Mouse (Mus musculus): ENCODE results near the gene Rerg. TPM values are rescaled to one million over a fixed set of nuclear protein-coding genes. Genes with fewer than 3 reads are reported as not detected.

Rerg gene
- polyA plus RNA-seq, 1 experiment = not detected

GRCm38 (mm10) chr6:137098232-137099191, 71.8 kb downstream of the Rerg start:
- H3K4me3 ChIP-seq (ENCODE audit: insufficient read depth, low read length) = no peak overlapping the region
- no peak overlapping the region for H3K27ac ChIP-seq (ENCODE audit: insufficient read depth, low read depth, low read length)
- TF ChIP-seq CTCF (IDR thresholded peaks at IDR 0.05; ENCODE audit: low read depth, low read length) (no peak), POLR2A (IDR thresholded peaks at IDR 0.05; ENCODE audit: borderline replicate concordance, low read depth, low read length) (no peak)
- no peaks in the 10 kb centered on the region for H3K4me1 ChIP-seq (ENCODE audit: control insufficient read depth, insufficient read depth, low read length)

GRCm38 (mm10) chr6:137094475-137094874, 75.8 kb downstream of the Rerg start:
- H3K4me1 ChIP-seq (ENCODE audit: control insufficient read depth, insufficient read depth, low read length) = no peaks in the 10 kb centered on the region
- TF ChIP-seq CTCF (IDR thresholded peaks at IDR 0.05; ENCODE audit: low read depth, low read length) = no peak
- TF ChIP-seq POLR2A (IDR thresholded peaks at IDR 0.05; ENCODE audit: borderline replicate concordance, low read depth, low read length) = no peak
- no peak overlapping the region for H3K27ac ChIP-seq (ENCODE audit: insufficient read depth, low read depth, low read length)

DNA sequence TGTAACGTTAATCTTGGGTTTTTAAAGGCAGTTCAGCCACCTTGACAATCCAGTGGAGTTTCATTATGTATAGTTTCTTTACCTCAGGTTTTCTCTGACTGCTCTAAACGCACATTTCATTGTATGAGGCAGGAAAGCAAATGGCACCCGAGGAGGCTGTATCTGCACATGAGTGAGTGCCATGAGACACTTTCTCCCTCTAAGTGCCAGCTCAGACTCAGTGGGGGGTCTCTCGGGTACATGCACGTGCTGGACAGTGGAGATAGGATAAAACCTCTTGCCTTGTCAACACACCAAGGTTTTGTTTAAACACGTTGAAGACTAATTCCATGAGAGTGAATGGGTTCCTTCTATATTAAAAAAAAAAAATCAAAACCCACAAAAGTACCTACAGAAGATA, 81.8 kb downstream of the Rerg start:
- TF ChIP-seq CTCF (IDR thresholded peaks at IDR 0.05; ENCODE audit: low read depth, low read length) (no peak), POLR2A (IDR thresholded peaks at IDR 0.05; ENCODE audit: borderline replicate concordance, low read depth, low read length) (no peak)
- Histone ChIP-seq H3K27ac (ENCODE audit: insufficient read depth, low read depth, low read length) (no peak overlapping the region), H3K4me3 (ENCODE audit: insufficient read depth, low read length) (no peak overlapping the region), H3K4me1 (ENCODE audit: control insufficient read depth, insufficient read depth, low read length) (no peaks in the 10 kb centered on the region)

More at GRCm38 (mm10) chr6:137094475-137094874, 75.8 kb downstream of the Rerg start:
- H3K4me3 ChIP-seq (ENCODE audit: insufficient read depth, low read length) = no peak overlapping the region

- no peaks in the 10 kb centered on the region for H3K4me1 ChIP-seq (ENCODE audit: control insufficient read depth, insufficient read depth, low read length)
- no peak overlapping the region for H3K4me3 ChIP-seq (ENCODE audit: insufficient read depth, low read length)
- TF ChIP-seq CTCF (IDR thresholded peaks at IDR 0.05; ENCODE audit: low read depth, low read length) (no peak), POLR2A (IDR thresholded peaks at IDR 0.05; ENCODE audit: borderline replicate concordance, low read depth, low read length) (no peak)
- H3K27ac ChIP-seq (ENCODE audit: insufficient read depth, low read depth, low read length) = no peak overlapping the region
Measured at GRCm38 (mm10) chr6:137087956-137088355, 82.3 kb downstream of the Rerg start.

GRCm38 (mm10) chr6:137087470-137087869, 82.8 kb downstream of the Rerg start:
- no peak for TF ChIP-seq CTCF (IDR thresholded peaks at IDR 0.05; ENCODE audit: low read depth, low read length)
- no peaks in the 10 kb centered on the region for H3K4me1 ChIP-seq (ENCODE audit: control insufficient read depth, insufficient read depth, low read length)

DNA sequence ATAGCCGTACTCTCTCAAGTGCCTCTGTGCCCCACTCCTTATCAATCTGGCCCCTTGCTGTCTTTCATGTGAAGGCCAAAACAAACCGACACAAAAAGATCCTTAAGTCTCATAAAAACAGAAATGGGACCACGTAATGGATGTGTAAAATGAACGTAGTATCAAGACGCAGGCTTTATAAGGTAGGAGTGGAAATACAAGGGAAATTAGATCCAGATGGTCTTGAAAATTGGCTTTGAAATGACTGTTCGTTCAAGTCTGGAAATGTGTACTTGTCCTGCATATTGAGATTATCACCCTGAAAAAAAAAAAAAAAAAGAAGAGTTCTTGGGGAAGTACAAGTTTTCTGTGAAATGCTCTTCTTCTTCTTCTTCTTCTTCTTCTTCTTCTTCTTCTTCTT, 90.6 kb downstream of the Rerg start:
- Histone ChIP-seq H3K27ac (ENCODE audit: insufficient read depth, low read depth, low read length) (no peak overlapping the region), H3K4me3 (ENCODE audit: insufficient read depth, low read length) (no peak overlapping the region), H3K4me1 (ENCODE audit: control insufficient read depth, insufficient read depth, low read length) (no peaks in the 10 kb centered on the region)
- TF ChIP-seq CTCF (IDR thresholded peaks at IDR 0.05; ENCODE audit: low read depth, low read length) = no peak
- no peak for TF ChIP-seq POLR2A (IDR thresholded peaks at IDR 0.05; ENCODE audit: borderline replicate concordance, low read depth, low read length)

More at GRCm38 (mm10) chr6:137087470-137087869, 82.8 kb downstream of the Rerg start:
- H3K4me3 ChIP-seq (ENCODE audit: insufficient read depth, low read length) = no peak overlapping the region
- no peak overlapping the region for H3K27ac ChIP-seq (ENCODE audit: insufficient read depth, low read depth, low read length)

GRCm38 (mm10) chr6:137076731-137077130, 93.6 kb downstream of the Rerg start:
- Histone ChIP-seq H3K4me3 (ENCODE audit: insufficient read depth, low read length) (no peak overlapping the region), H3K27ac (ENCODE audit: insufficient read depth, low read depth, low read length) (no peak overlapping the region), H3K4me1 (ENCODE audit: control insufficient read depth, insufficient read depth, low read length) (no peaks in the 10 kb centered on the region)
- TF ChIP-seq CTCF (IDR thresholded peaks at IDR 0.05; ENCODE audit: low read depth, low read length) = no peak
- TF ChIP-seq POLR2A (IDR thresholded peaks at IDR 0.05; ENCODE audit: borderline replicate concordance, low read depth, low read length) = no peak

DNA sequence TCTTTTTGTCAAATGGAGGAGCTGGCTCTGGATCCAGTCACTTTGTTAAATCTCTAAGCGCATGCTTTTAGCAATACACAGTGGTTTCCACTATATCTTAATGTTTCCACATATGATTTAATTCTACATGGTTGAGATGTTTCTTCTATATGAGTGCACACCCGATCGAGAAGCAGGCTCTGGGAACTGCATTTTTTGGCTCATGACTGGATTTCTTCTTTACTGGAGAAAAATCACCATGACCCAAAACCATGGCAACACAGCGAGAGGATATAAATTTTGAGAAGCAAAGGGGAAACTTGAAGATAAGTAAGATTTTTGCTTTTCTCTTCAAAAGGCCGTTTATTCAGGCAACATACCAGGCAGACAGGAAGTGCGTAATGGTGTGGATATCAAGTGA, 94.1 kb downstream of the Rerg start:
- TF ChIP-seq POLR2A (IDR thresholded peaks at IDR 0.05; ENCODE audit: borderline replicate concordance, low read depth, low read length) (no peak), CTCF (IDR thresholded peaks at IDR 0.05; ENCODE audit: low read depth, low read length) (no peak)
- no peak overlapping the region for H3K4me3 ChIP-seq (ENCODE audit: insufficient read depth, low read length)
- H3K27ac ChIP-seq (ENCODE audit: insufficient read depth, low read depth, low read length) = no peak overlapping the region
- no peaks in the 10 kb centered on the region for H3K4me1 ChIP-seq (ENCODE audit: control insufficient read depth, insufficient read depth, low read length)

DNA sequence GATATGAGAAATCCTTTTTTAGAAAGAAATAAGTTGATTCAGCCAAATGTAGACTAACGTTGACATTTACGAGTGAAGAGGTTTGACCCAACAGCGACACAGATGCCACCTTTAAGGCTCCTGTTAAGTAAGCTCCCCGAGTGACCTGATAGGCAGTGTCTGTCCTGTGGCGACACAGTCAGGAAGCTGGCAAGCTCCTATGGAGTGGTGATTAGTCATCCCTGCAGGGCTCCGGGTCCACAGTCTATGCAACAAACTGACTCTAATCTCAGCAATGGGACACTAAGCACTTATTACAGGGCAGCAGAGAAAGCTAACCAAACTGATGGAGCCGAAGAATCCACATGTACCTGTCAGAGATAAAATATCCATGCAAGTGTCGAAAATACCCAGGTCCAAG, 98.0 kb downstream of the Rerg start:
- TF ChIP-seq POLR2A (IDR thresholded peaks at IDR 0.05; ENCODE audit: borderline replicate concordance, low read depth, low read length) (no peak), CTCF (IDR thresholded peaks at IDR 0.05; ENCODE audit: low read depth, low read length) (no peak)
- Histone ChIP-seq H3K4me3 (ENCODE audit: insufficient read depth, low read length) (no peak overlapping the region), H3K27ac (ENCODE audit: insufficient read depth, low read depth, low read length) (no peak overlapping the region), H3K4me1 (ENCODE audit: control insufficient read depth, insufficient read depth, low read length) (no peaks in the 10 kb centered on the region)

GRCm38 (mm10) chr6:137071466-137071865, 98.8 kb downstream of the Rerg start:
- TF ChIP-seq CTCF (IDR thresholded peaks at IDR 0.05; ENCODE audit: low read depth, low read length) = no peak
- no peak for TF ChIP-seq POLR2A (IDR thresholded peaks at IDR 0.05; ENCODE audit: borderline replicate concordance, low read depth, low read length)
- H3K4me1 ChIP-seq (ENCODE audit: control insufficient read depth, insufficient read depth, low read length) = no peaks in the 10 kb centered on the region
- no peak overlapping the region for H3K27ac ChIP-seq (ENCODE audit: insufficient read depth, low read depth, low read length)
- no peak overlapping the region for H3K4me3 ChIP-seq (ENCODE audit: insufficient read depth, low read length)

All from bone marrow macrophage, adult 2 months (primary cell).